Mouse (Mus musculus): ENCODE data around the gene Ttc24. TPM values are rescaled to one million over a fixed set of nuclear protein-coding genes. Genes with fewer than 3 reads are reported as not detected.

The Ttc24 gene
- polyA plus RNA-seq (2021; fragmentation: Nextera tagmentation): not detected in 2 replicates
- long read RNA-seq, experiment 1: 0 reads
- long read RNA-seq, experiment 2: 0 reads

GRCm38 (mm10) chr3:88078204-88078603 lies at the start of gene Ttc24:
Ttc24 (minus strand) TSS chr3:88078304.

GRCm38 (mm10) chr3:88081345-88082223 lies 3.5 kb upstream of the Ttc24 start, which contains the start of gene Iqgap3:
Iqgap3 (plus strand) TSS chr3:88081971.

GRCm38 (mm10) chr3:88057902-88058696 lies 20.0 kb downstream of the Ttc24 start, which contains the start of gene Naxe:
Naxe (minus strand) TSS chr3:88058495.

GRCm38 (mm10) chr3:88042661-88043421 lies 35.3 kb downstream of the Ttc24 start, which contains the start of gene Gpatch4:
Gpatch4 (plus strand) TSS chr3:88043108.

GRCm38 (mm10) chr3:88027434-88028186 lies 50.5 kb downstream of the Ttc24 start, which contains the start of gene Hapln2:
Hapln2 (minus strand) TSS chr3:88027583.

Other genes starting within 250 kb of the Ttc24 start
- gene Sh2d2a, start 231.5 kb downstream of the Ttc24 start, polyA plus RNA-seq (2021; fragmentation: Nextera tagmentation): 0.08 TPM in 1 of 2 replicates, not detected in the other
- 2.4 and 2.7 TPM in 2 replicates for gene Prcc, start 192.7 kb downstream of the Ttc24 start, polyA plus RNA-seq (2021; fragmentation: Nextera tagmentation)
- gene Hdgf, start 172.0 kb downstream of the Ttc24 start, polyA plus RNA-seq (2021; fragmentation: Nextera tagmentation): 90.1 and 97.6 TPM in 2 replicates
- 77.3 and 83.4 TPM in 2 replicates for gene Mrpl24, start 158.8 kb downstream of the Ttc24 start, polyA plus RNA-seq (2021; fragmentation: Nextera tagmentation)
- gene Isg20l2, start 148.0 kb downstream of the Ttc24 start, polyA plus RNA-seq (2021; fragmentation: Nextera tagmentation): 3.4 and 3.7 TPM in 2 replicates
- gene Rrnad1, start 147.6 kb downstream of the Ttc24 start, polyA plus RNA-seq (2021; fragmentation: Nextera tagmentation): 8.3 and 10.7 TPM in 2 replicates
- gene Crabp2, start 129.6 kb downstream of the Ttc24 start, polyA plus RNA-seq (2021; fragmentation: Nextera tagmentation): 2.6 and 10.6 TPM in 2 replicates
- gene Nes, start 107.2 kb downstream of the Ttc24 start, polyA plus RNA-seq (2021; fragmentation: Nextera tagmentation): 1.4 and 2.2 TPM in 2 replicates
- 185 and 220 TPM in 2 replicates for gene Bcan, start 78.1 kb downstream of the Ttc24 start, polyA plus RNA-seq (2021; fragmentation: Nextera tagmentation)
- 12.8 and 16.0 TPM in 2 replicates for gene Hapln2, start 50.7 kb downstream of the Ttc24 start, polyA plus RNA-seq (2021; fragmentation: Nextera tagmentation)
- gene Gpatch4, start 35.2 kb downstream of the Ttc24 start, polyA plus RNA-seq (2021; fragmentation: Nextera tagmentation): 18.0 and 18.5 TPM in 2 replicates
- gene Naxe, start 19.8 kb downstream of the Ttc24 start, polyA plus RNA-seq (2021; fragmentation: Nextera tagmentation): 237 TPM in 2 replicates
- gene Iqgap3, start 3.7 kb upstream of the Ttc24 start, polyA plus RNA-seq (2021; fragmentation: Nextera tagmentation): 0.15 and 0.16 TPM in 2 replicates
- 62.2 and 79.5 TPM in 2 replicates for gene Mef2d, start 64.1 kb upstream of the Ttc24 start, polyA plus RNA-seq (2021; fragmentation: Nextera tagmentation)
- 0.11 TPM in 1 of 2 replicates, not detected in the other for gene Rhbg, start 176.4 kb upstream of the Ttc24 start, polyA plus RNA-seq (2021; fragmentation: Nextera tagmentation)
- gene Gm38392, start 208.9 kb upstream of the Ttc24 start, polyA plus RNA-seq (2021; fragmentation: Nextera tagmentation): 0.10 TPM in 1 of 2 replicates, not detected in the other
- gene Tsacc, start 218.7 kb upstream of the Ttc24 start, polyA plus RNA-seq (2021; fragmentation: Nextera tagmentation): 3.9 and 4.6 TPM in 2 replicates
- gene Cct3, start 218.8 kb upstream of the Ttc24 start, polyA plus RNA-seq (2021; fragmentation: Nextera tagmentation): 205 and 208 TPM in 2 replicates
- gene Glmp, start 246.7 kb upstream of the Ttc24 start, polyA plus RNA-seq (2021; fragmentation: Nextera tagmentation): 180 and 195 TPM in 2 replicates